ENCODE assay signal across 15 mouse cellular contexts in the genomic region with DNA sequence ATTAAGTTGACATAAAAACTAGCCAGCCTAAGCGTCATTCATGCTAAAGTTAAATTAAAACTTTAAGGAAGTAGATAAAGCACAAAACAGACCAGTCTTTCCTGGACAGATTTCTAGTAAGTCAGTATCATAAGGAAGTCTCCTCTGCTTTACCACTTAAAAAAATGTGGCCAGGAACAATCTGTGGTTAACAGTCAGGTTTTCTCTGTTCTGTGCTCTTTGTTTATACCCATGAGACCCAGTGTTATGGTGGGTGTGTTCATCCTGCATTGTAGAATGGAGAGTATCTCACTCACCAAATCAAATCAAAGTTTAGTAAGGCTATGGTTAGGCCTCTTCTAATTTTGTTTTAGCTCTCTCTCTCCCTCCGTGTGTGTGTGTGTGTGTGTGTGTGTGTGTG. TPM values are rescaled to one million over a fixed set of nuclear protein-coding genes. Genes with fewer than 3 reads are reported as not detected.
DNase-seq lines count a peak whose midpoint lies in the region; ATAC-seq and TF ChIP-seq lines count a peak whose summit lies in the region.
"Had no signal": no experiment of that assay in that cellular context is flagged by ENCODE, and none has a peak within 500 bp of the region (broad histone marks: within the 10 kb centered on the region; RNA-seq: fewer than 3 reads in every experiment).

No protein-coding gene starts in this region.

- no peak overlapping the region for H3K4me3 ChIP-seq in liver, embryonic 13.5 days (replicated peaks)
- no peak overlapping the region for H3K4me3 ChIP-seq in liver, postnatal 0 days (ENCODE audit: low read depth, low read length)
- no peak overlapping the region for H3K4me3 ChIP-seq in heart, embryonic 10.5 days
- H3K4me3 ChIP-seq in midbrain, embryonic 10.5 days = no peak overlapping the region
- H3K4me3 ChIP-seq: intestine, embryonic 15.5 days; limb, embryonic 13.5 days had no signal

- no peak for TF ChIP-seq CTCF in liver, postnatal 0 days (IDR thresholded peaks at IDR 0.05; ENCODE audit: low read depth)

- H3K9ac ChIP-seq in liver, embryonic 13.5 days = 0 out of 2 replicates have a peak overlapping the region, but pooled peaks have one; percentile 3
- H3K9ac ChIP-seq in liver, postnatal 0 days (replicated peaks) = no peak overlapping the region
- H3K9ac ChIP-seq: intestine, embryonic 15.5 days; limb, embryonic 13.5 days had no signal

- no peaks in the 10 kb centered on the region for H3K27me3 ChIP-seq in liver, embryonic 13.5 days
- no peaks in the 10 kb centered on the region for H3K27me3 ChIP-seq in liver, postnatal 0 days (ENCODE audit: insufficient read depth, low read length)
- H3K27me3 ChIP-seq in heart, embryonic 10.5 days (ENCODE audit: insufficient read depth, poor library complexity, severe bottlenecking) = no peaks in the 10 kb centered on the region
- H3K27me3 ChIP-seq in midbrain, embryonic 10.5 days (ENCODE audit: low read depth, poor library complexity, severe bottlenecking) = no peaks in the 10 kb centered on the region
- H3K27me3 ChIP-seq: intestine, embryonic 15.5 days; limb, embryonic 13.5 days had no signal

- no peaks in the 10 kb centered on the region for H3K9me3 ChIP-seq in liver, embryonic 13.5 days (replicated peaks)
- H3K9me3 ChIP-seq in liver, postnatal 0 days (ENCODE audit: low read length) = no peaks in the 10 kb centered on the region
- H3K9me3 ChIP-seq in heart, embryonic 10.5 days = no peaks in the 10 kb centered on the region
- H3K9me3 ChIP-seq in midbrain, embryonic 10.5 days (replicated peaks) = no peaks in the 10 kb centered on the region
- H3K9me3 ChIP-seq: intestine, embryonic 15.5 days; limb, embryonic 13.5 days had no signal

- ATAC-seq in liver, embryonic 13.5 days (ENCODE audit: low read depth) = no peak
- no peak for ATAC-seq in liver, postnatal 0 days
- ATAC-seq in CD4-positive, CD25-positive, alpha-beta regulatory T cell, adult 4 months = peak; percentile 27
- peak; percentile 38 for ATAC-seq in common myeloid progenitor, adult 5-6 weeks (replicated peaks; ENCODE audit: low read depth, poor library complexity, severe bottlenecking)
- ATAC-seq in neutrophil, adult 5-6 weeks (ENCODE audit: extremely low read depth, insufficient number of reproducible peaks, low FRiP score, poor library complexity, severe bottlenecking) = peak; percentile 15; the same call in 1 of the 2 replicates
- ATAC-seq: intestine, embryonic 15.5 days had no signal

- H3K4me2 ChIP-seq in liver, embryonic 13.5 days = no peak overlapping the region
- H3K4me2 ChIP-seq in liver, postnatal 0 days (ENCODE audit: low read depth, low read length) = no peak overlapping the region
- H3K4me2 ChIP-seq: intestine, embryonic 15.5 days; limb, embryonic 13.5 days; midbrain, embryonic 11.5 days had no signal

- WGBS in liver, embryonic 13.5 days (ENCODE audit: insufficient replicate concordance) = 31% methylated on average over 2 of the region's 2 CpGs
- 32% methylated on average over 2 of the region's 2 CpGs for WGBS in liver, postnatal 0 days (ENCODE audit: insufficient replicate concordance)
- 85% methylated on average over 2 of the region's 2 CpGs for WGBS in heart, embryonic 10.5 days
- 84% methylated on average over 2 of the region's 2 CpGs for WGBS in midbrain, embryonic 10.5 days

- no peak for TF ChIP-seq EP300 in liver, postnatal 0 days (IDR thresholded peaks at IDR 0.05; ENCODE audit: low read depth)

- peak overlapping the region; percentile 81 for H3K27ac ChIP-seq in liver, embryonic 13.5 days
- H3K27ac ChIP-seq in liver, postnatal 0 days (ENCODE audit: low read depth) = no peak overlapping the region
- no peak overlapping the region for H3K27ac ChIP-seq in heart, embryonic 10.5 days
- H3K27ac ChIP-seq in midbrain, embryonic 10.5 days (replicated peaks) = no peak overlapping the region
- H3K27ac ChIP-seq: intestine, embryonic 15.5 days; limb, embryonic 13.5 days had no signal

- no peak for DNase-seq in liver, embryonic 13.5 days
- DNase-seq in liver, postnatal 0 days = no peak
- DNase-seq in heart, embryonic 10.5 days (ENCODE audit: low spot score) = no peak
- DNase-seq in midbrain, embryonic 10.5 days (ENCODE audit: low spot score) = no peak
- no peak for DNase-seq in right cerebral cortex, adult 2 months (ENCODE audit: low spot score in 2 of 2)
- DNase-seq: cerebellum, adult 11 months; lung, postnatal 10 days; right cerebral cortex, adult 18-20 months; thymus, adult 2 months had no signal

- H3K36me3 ChIP-seq in liver, embryonic 13.5 days = no peaks in the 10 kb centered on the region
- H3K36me3 ChIP-seq in liver, postnatal 0 days (replicated peaks; ENCODE audit: insufficient read depth, low read length) = no peaks in the 10 kb centered on the region
- no peaks in the 10 kb centered on the region for H3K36me3 ChIP-seq in heart, embryonic 10.5 days
- no peaks in the 10 kb centered on the region for H3K36me3 ChIP-seq in midbrain, embryonic 10.5 days
- H3K36me3 ChIP-seq: intestine, embryonic 15.5 days; limb, embryonic 13.5 days had no signal

- H3K4me1 ChIP-seq in liver, embryonic 13.5 days (replicated peaks) = peaks cover 83% of the 10 kb centered on the region
- peaks cover 47% of the 10 kb centered on the region for H3K4me1 ChIP-seq in liver, postnatal 0 days (ENCODE audit: insufficient read depth)
- H3K4me1 ChIP-seq in heart, embryonic 10.5 days = peaks cover 32% of the 10 kb centered on the region
- peaks cover 27% of the 10 kb centered on the region for H3K4me1 ChIP-seq in midbrain, embryonic 10.5 days

RNA-seq across cellular contexts. Expression of gene Dirc2, which starts 3.7 kb away (rescaled TPM):
- 4.6 and 4.9 TPM in 2 replicates for polyA plus RNA-seq in liver, embryonic 13.5 days (2015; fragmentation: Nextera tagmentation; extraction: Ambion mirVana)
- polyA plus RNA-seq in liver, postnatal 0 days (2015; fragmentation: Nextera tagmentation; extraction: Ambion mirVana) = 5.7 and 6.2 TPM in 2 replicates
- 1 to 10 TPM; 2.2 to 5.6 TPM for polyA plus RNA-seq in CD4-positive, CD25-positive, alpha-beta regulatory T cell, adult 4 months (2017; shearing (Covaris generic))
- 5.5 and 7.9 TPM in 2 replicates for total RNA-seq in common myeloid progenitor, adult 5-6 weeks (2017)
- 4.4 and 10.4 TPM in 2 replicates for total RNA-seq in neutrophil, adult 5-6 weeks (2017)
- 8.9 and 14.2 TPM in 2 replicates for polyA plus RNA-seq in heart, embryonic 10.5 days (2016; fragmentation: Nextera tagmentation; extraction: Ambion mirVana)
- 12.5 and 14.1 TPM in 2 replicates for polyA plus RNA-seq in midbrain, embryonic 10.5 days (2016; fragmentation: Nextera tagmentation; extraction: Ambion mirVana)

RNA-seq across cellular contexts. Expression of gene Hspbap1, which starts 4.7 kb away (rescaled TPM):
- 20.2 and 21.9 TPM in 2 replicates for polyA plus RNA-seq in liver, embryonic 13.5 days (2015; fragmentation: Nextera tagmentation; extraction: Ambion mirVana)
- polyA plus RNA-seq in liver, postnatal 0 days (2015; fragmentation: Nextera tagmentation; extraction: Ambion mirVana) = 6.9 and 7.6 TPM in 2 replicates
- polyA plus RNA-seq in CD4-positive, CD25-positive, alpha-beta regulatory T cell, adult 4 months (2017; shearing (Covaris generic)) = 10 to 100 TPM; 35.1 to 36.3 TPM
- total RNA-seq in common myeloid progenitor, adult 5-6 weeks (2017) = 2.5 and 4.5 TPM in 2 replicates
- total RNA-seq in neutrophil, adult 5-6 weeks (2017) = 17.3 and 24.3 TPM in 2 replicates
- 16.5 and 21.8 TPM in 2 replicates for polyA plus RNA-seq in heart, embryonic 10.5 days (2016; fragmentation: Nextera tagmentation; extraction: Ambion mirVana)
- 24.7 and 26.0 TPM in 2 replicates for polyA plus RNA-seq in midbrain, embryonic 10.5 days (2016; fragmentation: Nextera tagmentation; extraction: Ambion mirVana)

Comparison
In these comparisons a context has a peak if more than half of its experiments do, and no peak if none do; other contexts are left out.
1. ATAC-seq: peak in CD4-positive, CD25-positive, alpha-beta regulatory T cell, adult 4 months (single experiment), common myeloid progenitor, adult 5-6 weeks (single experiment) and neutrophil, adult 5-6 weeks (single experiment); none in liver, embryonic 13.5 days (single experiment) and liver, postnatal 0 days (single experiment).